Mouse (Mus musculus) spleen, adult 2 months (tissue): ENCODE data around the gene Olfr372. TPM values are rescaled to one million over a fixed set of nuclear protein-coding genes. Genes with fewer than 3 reads are reported as not detected.

Experiments
- DNase-seq, 2 experiments: peaks; one replicate each; pipeline versions ENCODE4 v3.0.0 to v3.0.0-alpha.2; 2012 to 2021; ENCODE audit warnings: low spot score in 2 of 2, low read depth in 1 of 2
- H3K27ac ChIP-seq: fragments of 200-500 bp; 2 replicates; pipeline ENCODE4 v1.5.1; 2012; ENCODE audit warnings: low read length, inconsistent platforms; ENCODE audit not compliant: insufficient read depth
- H3K27me3 ChIP-seq: fragments of 200-500 bp; 2 replicates; pipeline ENCODE4 v1.6.1; 2012; ENCODE audit warnings: mild to moderate bottlenecking, moderate library complexity, low read length, inconsistent platforms; ENCODE audit not compliant: control insufficient read depth, insufficient read depth
- H3K36me3 ChIP-seq: fragments of 200-500 bp; 2 replicates; pipeline ENCODE4 v1.6.1; 2012; ENCODE audit warnings: mild to moderate bottlenecking, low read length, inconsistent platforms; ENCODE audit not compliant: control insufficient read depth, insufficient read depth
- H3K4me1 ChIP-seq: fragments of 200-500 bp; 2 replicates; pipeline ENCODE4 v1.6.1; 2011; ENCODE audit warnings: inconsistent platforms; ENCODE audit not compliant: control insufficient read depth, insufficient read depth, insufficient read length
- H3K4me3 ChIP-seq: fragments of 200-500 bp; 2 replicates; pipeline ENCODE4 v1.5.1; 2011; ENCODE audit warnings: mild to moderate bottlenecking, inconsistent platforms; ENCODE audit not compliant: insufficient read depth, insufficient read length; ENCODE audit errors: extremely low read depth
- CTCF ChIP-seq: fragments of 200-500 bp; IDR thresholded peaks from 2 replicates; pipeline ENCODE4 v1.5.1; 2011; ENCODE audit warnings: mild to moderate bottlenecking, inconsistent platforms; ENCODE audit not compliant: insufficient read depth, insufficient read length, insufficient replicate concordance; ENCODE audit errors: extremely low read depth
- POLR2A ChIP-seq: fragments of 200-500 bp; IDR thresholded peaks from 2 replicates; pipeline ENCODE4 v1.6.1; 2011; ENCODE audit warnings: low read depth, low read length, inconsistent platforms
- WGBS: fragments of 180-500 bp; shearing (Covaris S2); methylation state at CpG from one replicate; pipeline ENCODE4 v1.1.7; 2018; 5-methylcytosine and 5-hydroxymethylcytosine counted together
- polyA plus RNA-seq: library from polyadenylated mRNA; depleted of rRNA; stranded (reverse); fragments of >200 nt; gene quantifications from 2 replicates; pipeline ENCODE4 v1.2.3, GENCODE M21; 2012; rRNA removed

The Olfr372 gene
- polyA plus RNA-seq, 1 experiment = 0.16 TPM

DNA sequence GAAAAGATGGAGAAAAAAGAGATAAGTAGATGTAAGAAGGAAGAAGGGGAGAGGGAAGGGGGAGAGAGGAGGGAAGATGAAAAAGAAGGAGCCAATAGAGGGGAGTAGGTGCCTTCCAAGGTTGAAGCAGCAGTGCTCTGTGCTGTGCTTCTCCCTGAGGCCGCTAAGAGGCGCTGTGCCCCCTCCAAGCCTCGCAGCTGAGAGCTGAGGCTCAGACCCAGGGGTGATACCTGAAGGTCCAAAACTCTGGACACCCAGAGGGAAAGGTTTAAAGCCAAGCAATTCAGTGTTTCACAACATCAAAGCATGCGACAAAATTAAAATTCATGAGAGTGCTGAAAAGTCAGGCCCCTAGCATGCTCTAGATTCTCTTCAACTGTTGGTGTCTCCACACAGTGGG lies 64.1 kb downstream of the Olfr372 start:
- TF ChIP-seq CTCF (peak; percentile 54; the same call in 1 of the 2 replicates), POLR2A (no peak)
- H3K4me1 ChIP-seq = no peaks in the 10 kb centered on the region
- peak in 1 of 2 experiments; percentile 24 for DNase-seq
- no peaks in the 10 kb centered on the region for H3K27me3 ChIP-seq
- WGBS = 30% methylated on average over 4 of the region's 4 CpGs
- H3K27ac ChIP-seq = no peak overlapping the region
- no peak overlapping the region for H3K4me3 ChIP-seq
- no peaks in the 10 kb centered on the region for H3K36me3 ChIP-seq

DNA sequence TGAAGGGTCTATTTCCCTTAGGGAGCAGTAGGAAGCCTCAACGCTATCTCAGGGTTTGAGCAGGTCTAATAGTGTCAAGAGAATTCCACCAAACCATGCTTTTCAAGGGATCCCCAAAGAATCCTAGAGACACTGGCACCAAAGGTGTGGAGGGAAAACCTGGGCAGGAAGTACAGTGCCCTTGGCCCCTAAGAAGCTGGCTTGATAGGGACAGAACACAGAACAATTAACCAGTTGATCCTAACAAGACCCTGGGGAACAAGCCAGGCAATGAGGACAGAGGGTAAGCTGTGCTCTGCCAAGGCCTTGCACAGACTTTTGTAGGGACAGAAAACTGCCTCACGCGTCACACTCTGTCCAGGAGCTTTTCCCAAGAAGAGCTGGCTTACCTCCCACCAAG lies 65.7 kb downstream of the Olfr372 start, which contains the start of gene Olfr374:
TSS of gene Olfr374 (plus strand) at position 301 of the 400 bp plus-strand sequence.
- 93% methylated on average over 3 of the region's 3 CpGs for WGBS
- no peaks in the 10 kb centered on the region for H3K27me3 ChIP-seq
- H3K4me1 ChIP-seq = peaks cover 2% of the 10 kb centered on the region; the same call in 1 of the 2 replicates
- no peak within 1 kb of the TSS for H3K27ac ChIP-seq
- no peak for TF ChIP-seq CTCF
- no peak for TF ChIP-seq POLR2A
- no peak within 1 kb of the TSS for H3K4me3 ChIP-seq
- DNase-seq = no peak
- H3K36me3 ChIP-seq = no peaks in the 10 kb centered on the region

Other genes starting within 250 kb of the Olfr372 start
- 0.31 and 0.36 TPM in 2 replicates for gene Zfp709, start 159.2 kb upstream of the Olfr372 start, polyA plus RNA-seq
- gene Zfp882, start 132.6 kb upstream of the Olfr372 start, polyA plus RNA-seq = 0.60 and 0.83 TPM in 2 replicates
- 0.99 and 1.3 TPM in 2 replicates for gene Zfp617, start 132.6 kb upstream of the Olfr372 start, polyA plus RNA-seq
- 2.9 and 3.8 TPM in 2 replicates for gene Zfp961, start 90.2 kb upstream of the Olfr372 start, polyA plus RNA-seq
- gene Cyp4f18, start 31.6 kb upstream of the Olfr372 start, polyA plus RNA-seq = 80.8 and 95.2 TPM in 2 replicates
- not detected in 2 replicates for gene Olfr373, start 42.0 kb downstream of the Olfr372 start, polyA plus RNA-seq
- gene Olfr374, start 65.8 kb downstream of the Olfr372 start, polyA plus RNA-seq = 0.01 and 0.04 TPM in 2 replicates
- gene Tpm4, start 93.8 kb downstream of the Olfr372 start, polyA plus RNA-seq = 62.3 and 73.9 TPM in 2 replicates
- 49.0 and 50.0 TPM in 2 replicates for gene Rab8a, start 120.0 kb downstream of the Olfr372 start, polyA plus RNA-seq
- gene Hsh2d, start 148.4 kb downstream of the Olfr372 start, polyA plus RNA-seq = 16.6 and 21.4 TPM in 2 replicates
- gene Cib3, start 171.6 kb downstream of the Olfr372 start, polyA plus RNA-seq = 0.16 and 0.61 TPM in 2 replicates
- gene Gm11034, start 172.4 kb downstream of the Olfr372 start, polyA plus RNA-seq = not detected in 2 replicates
- gene Fam32a, start 178.5 kb downstream of the Olfr372 start, polyA plus RNA-seq = 29.8 and 31.3 TPM in 2 replicates
- 97.4 and 105 TPM in 2 replicates for gene Ap1m1, start 198.8 kb downstream of the Olfr372 start, polyA plus RNA-seq